Mouse (Mus musculus) limb, embryonic 14.5 days (tissue): Measurements from ENCODE around the gene Ears2. TPM values are rescaled to one million over a fixed set of nuclear protein-coding genes. Genes with fewer than 3 reads are reported as not detected.

Experiments
- ATAC-seq: fragments of 200-750 bp; cut with Nextera tagmentation; 2 replicates; pipeline ENCODE4 v1.8.0; 2017; ENCODE audit warnings: low read depth, moderate number of reproducible peaks, moderate TSS enrichment; ENCODE audit not compliant: low FRiP score
- DNase-seq: peaks from one replicate; pipeline ENCODE4 v3.0.0-alpha.2; 2015; ENCODE audit warnings: low spot score
- H3K27ac ChIP-seq: fragments of 300-500 bp; sonication (generic); replicated peaks from 2 replicates; pipeline ENCODE4 v1.5.1; 2014; ENCODE audit warnings: low read depth, mild to moderate bottlenecking, low read length, moderate library complexity, mixed read lengths
- H3K27me3 ChIP-seq: fragments of 300-500 bp; sonication (generic); 2 replicates; pipeline ENCODE4 v1.6.1; 2014; ENCODE audit warnings: low read length, mixed read lengths; ENCODE audit not compliant: control insufficient read depth, insufficient read depth
- H3K36me3 ChIP-seq: fragments of 300-500 bp; sonication (generic); 2 replicates; pipeline ENCODE4 v1.6.1; 2014; ENCODE audit warnings: mild to moderate bottlenecking, low read length, moderate library complexity, mixed read lengths; ENCODE audit not compliant: control insufficient read depth, insufficient read depth
- H3K4me1 ChIP-seq: fragments of 300-500 bp; sonication (generic); 2 replicates; pipeline ENCODE4 v1.6.1; 2014; ENCODE audit warnings: antibody characterized with exemption, low read length, mixed read lengths; ENCODE audit not compliant: control insufficient read depth, insufficient read depth
- H3K4me2 ChIP-seq: fragments of 300-500 bp; sonication (generic); replicated peaks from 2 replicates; pipeline ENCODE4 v1.6.1; 2014; ENCODE audit warnings: low read depth, mild to moderate bottlenecking, low read length, moderate library complexity; ENCODE audit not compliant: severe bottlenecking
- H3K4me3 ChIP-seq: fragments of 300-500 bp; sonication (generic); replicated peaks from 2 replicates; pipeline ENCODE4 v1.5.1; 2014; ENCODE audit warnings: low read length
- H3K9ac ChIP-seq: fragments of 300-500 bp; sonication (generic); 2 replicates; pipeline ENCODE4 v1.6.1; 2014; ENCODE audit warnings: mild to moderate bottlenecking, low read depth, low read length, moderate library complexity; ENCODE audit not compliant: severe bottlenecking
- H3K9me3 ChIP-seq: fragments of 300-500 bp; sonication (generic); 2 replicates; pipeline ENCODE4 v1.6.1; 2016; ENCODE audit warnings: low read length; ENCODE audit not compliant: control insufficient read depth
- POLR2A ChIP-seq: fragments of 200-500 bp; IDR thresholded peaks from 2 replicates; pipeline ENCODE4 v1.8.0; 2012; ENCODE audit warnings: inconsistent platforms, mild to moderate bottlenecking, moderate library complexity, borderline replicate concordance; ENCODE audit not compliant: insufficient read depth, insufficient read length; ENCODE audit errors: extremely low read depth
- WGBS: fragments of 180-500 bp; shearing (Covaris S2); extraction: QIAGEN DNeasy Blood & Tissue Kit; methylation state at CpG from one replicate; pipeline ENCODE4 v1.1.7; 2014; 5-methylcytosine and 5-hydroxymethylcytosine counted together
- polyA plus RNA-seq, 2 experiments: library from polyadenylated mRNA; depleted of rRNA in 1 of 2; stranded (reverse) in 1 of 2; unstranded in 1 of 2; fragments of >200 nt; fragmentation: Nextera tagmentation in 1 of 2; extraction: Ambion mirVana in 1 of 2; gene quantifications; 2 replicates each; pipeline versions ENCODE4 v1.2.1 to v1.2.3; 2012 to 2014

The Ears2 gene
- polyA plus RNA-seq, 2 experiments = 12.7 to 16.8 TPM

GRCm38 (mm10) chr7:122000396-122000795, 66.7 kb downstream of the Ears2 start:
- Histone ChIP-seq H3K36me3 (peaks cover 91% of the 10 kb centered on the region), H3K4me3 (no peak overlapping the region), H3K9ac (no peak overlapping the region), H3K4me2 (no peak overlapping the region), H3K4me1 (no peaks in the 10 kb centered on the region), H3K9me3 (no peaks in the 10 kb centered on the region), H3K27ac (no peak overlapping the region), H3K27me3 (no peaks in the 10 kb centered on the region)
- DNase-seq (no peak), ATAC-seq (no peak)
- WGBS = 80% methylated on average over 8 of the region's 8 CpGs
- no peak for TF ChIP-seq POLR2A

- WGBS = 87% methylated on average over 5 of the region's 5 CpGs
These were observed 71.1 kb downstream of the Ears2 start for GRCm38 (mm10) chr7:121995961-121996360.

More at GRCm38 (mm10) chr7:121995961-121996360, 71.1 kb downstream of the Ears2 start:
- Histone ChIP-seq H3K27me3 (no peaks in the 10 kb centered on the region), H3K36me3 (peaks cover 84% of the 10 kb centered on the region), H3K4me2 (no peak overlapping the region), H3K27ac (no peak overlapping the region), H3K4me1 (no peaks in the 10 kb centered on the region), H3K9me3 (no peaks in the 10 kb centered on the region), H3K4me3 (no peak overlapping the region), H3K9ac (no peak overlapping the region)
- no peak for TF ChIP-seq POLR2A
- ATAC-seq = no peak
- no peak for DNase-seq

Other genes with a start within 250 kb of the Ears2 start
- gene Scnn1b, start 202.2 kb downstream of the Ears2 start, polyA plus RNA-seq (2012; rRNA removed) = 0.51 and 0.57 TPM in 2 replicates
- gene Scnn1b, start 202.2 kb downstream of the Ears2 start, polyA plus RNA-seq (2014; fragmentation: Nextera tagmentation; extraction: Ambion mirVana) = 0.41 and 0.63 TPM in 2 replicates
- gene Cog7, start 85.6 kb downstream of the Ears2 start, polyA plus RNA-seq (2012; rRNA removed) = 18.9 and 21.7 TPM in 2 replicates
- 15.2 and 17.0 TPM in 2 replicates for gene Cog7, start 85.6 kb downstream of the Ears2 start, polyA plus RNA-seq (2014; fragmentation: Nextera tagmentation; extraction: Ambion mirVana)
- 122 and 184 TPM in 2 replicates for gene Gga2, start 46.0 kb downstream of the Ears2 start, polyA plus RNA-seq (2012; rRNA removed)
- gene Gga2, start 46.0 kb downstream of the Ears2 start, polyA plus RNA-seq (2014; fragmentation: Nextera tagmentation; extraction: Ambion mirVana) = 85.2 and 88.8 TPM in 2 replicates
- gene Ubfd1, start 88 bp downstream of the Ears2 start, polyA plus RNA-seq (2012; rRNA removed) = 75.7 and 86.8 TPM in 2 replicates
- gene Ubfd1, start 88 bp downstream of the Ears2 start, polyA plus RNA-seq (2014; fragmentation: Nextera tagmentation; extraction: Ambion mirVana) = 96.4 TPM in 2 replicates
- 127 and 148 TPM in 2 replicates for gene Ndufab1, start 34.6 kb upstream of the Ears2 start, polyA plus RNA-seq (2012; rRNA removed)
- 554 and 558 TPM in 2 replicates for gene Ndufab1, start 34.6 kb upstream of the Ears2 start, polyA plus RNA-seq (2014; fragmentation: Nextera tagmentation; extraction: Ambion mirVana)
- 9.1 and 10.5 TPM in 2 replicates for gene Palb2, start 65.7 kb upstream of the Ears2 start, polyA plus RNA-seq (2012; rRNA removed)
- gene Palb2, start 65.7 kb upstream of the Ears2 start, polyA plus RNA-seq (2014; fragmentation: Nextera tagmentation; extraction: Ambion mirVana) = 12.0 and 12.6 TPM in 2 replicates
- gene Dctn5, start 65.8 kb upstream of the Ears2 start, polyA plus RNA-seq (2012; rRNA removed) = 109 and 126 TPM in 2 replicates
- gene Dctn5, start 65.8 kb upstream of the Ears2 start, polyA plus RNA-seq (2014; fragmentation: Nextera tagmentation; extraction: Ambion mirVana) = 117 and 120 TPM in 2 replicates
- 80.0 and 86.3 TPM in 2 replicates for gene Plk1, start 92.2 kb upstream of the Ears2 start, polyA plus RNA-seq (2012; rRNA removed)
- 78.4 and 84.6 TPM in 2 replicates for gene Plk1, start 92.2 kb upstream of the Ears2 start, polyA plus RNA-seq (2014; fragmentation: Nextera tagmentation; extraction: Ambion mirVana)
- gene Ern2, start 118.9 kb upstream of the Ears2 start, polyA plus RNA-seq (2012; rRNA removed) = 0.05 TPM in 1 of 2 replicates, not detected in the other
- gene Ern2, start 118.9 kb upstream of the Ears2 start, polyA plus RNA-seq (2014; fragmentation: Nextera tagmentation; extraction: Ambion mirVana) = not detected in 2 replicates
- 0.15 and 0.18 TPM in 2 replicates for gene Chp2, start 152.2 kb upstream of the Ears2 start, polyA plus RNA-seq (2012; rRNA removed)
- gene Chp2, start 152.2 kb upstream of the Ears2 start, polyA plus RNA-seq (2014; fragmentation: Nextera tagmentation; extraction: Ambion mirVana) = 0.18 and 0.45 TPM in 2 replicates
- 6.2 and 6.3 TPM in 2 replicates for gene Prkcb, start 221.5 kb upstream of the Ears2 start, polyA plus RNA-seq (2012; rRNA removed)
- 9.0 and 10.3 TPM in 2 replicates for gene Prkcb, start 221.5 kb upstream of the Ears2 start, polyA plus RNA-seq (2014; fragmentation: Nextera tagmentation; extraction: Ambion mirVana)